Mouse (Mus musculus) C2C12 (cell line): ENCODE measurements around the gene Dap3. TPM values are rescaled to one million over a fixed set of nuclear protein-coding genes. Genes with fewer than 3 reads are reported as not detected.
"Not testable (repeated sequence)": the region's sequence is repeated elsewhere in the genome, so short reads cannot be mapped to it uniquely, and the experiment has no call there.

Experiments
- H3K27me3 ChIP-seq: one replicate; pipeline ENCODE4 v1.6.1; 2011; ENCODE audit not compliant: control insufficient read depth, insufficient read depth, insufficient read length
- H3K36me3 ChIP-seq: one replicate; pipeline ENCODE4 v1.6.1; 2011; ENCODE audit not compliant: control insufficient read depth, insufficient read depth
- H3K4me3 ChIP-seq: one replicate; pipeline ENCODE4 v1.5.1; 2011; ENCODE audit warnings: mild to moderate bottlenecking, control low read depth; ENCODE audit not compliant: poor library complexity, insufficient read depth, severe bottlenecking
- H3K79me2 ChIP-seq: one replicate; pipeline ENCODE4 v1.6.1; 2011; ENCODE audit not compliant: control insufficient read depth, insufficient read depth
- H3K79me3 ChIP-seq: one replicate; pipeline ENCODE4 v1.6.1; 2011; ENCODE audit warnings: low read depth, control low read depth
- H3ac ChIP-seq: one replicate; pipeline ENCODE3; 2011; ENCODE audit warnings: low read depth; ENCODE audit not compliant: control insufficient read depth, insufficient read length
- CEBPB ChIP-seq: IDR thresholded peaks from one replicate; pipeline ENCODE4 v1.6.1; 2011; ENCODE audit warnings: low read depth, mild to moderate bottlenecking, control low read depth, moderate library complexity
- CTCF ChIP-seq: IDR thresholded peaks from one replicate; pipeline ENCODE4 v1.5.1; 2011; ENCODE audit not compliant: control insufficient read depth, insufficient read depth, insufficient read length
- FOSL1 ChIP-seq: IDR thresholded peaks from one replicate; pipeline ENCODE4 v1.8.0; 2011; ENCODE audit warnings: mild to moderate bottlenecking, low read length; ENCODE audit not compliant: poor library complexity, insufficient read depth, severe bottlenecking
- MAX ChIP-seq: IDR thresholded peaks from one replicate; pipeline ENCODE4 v1.6.1; 2011; ENCODE audit warnings: mild to moderate bottlenecking, control low read depth
- MYOD1 ChIP-seq: IDR thresholded peaks from one replicate; pipeline ENCODE4 v1.6.1; 2011; ENCODE audit warnings: low read depth; ENCODE audit not compliant: control insufficient read depth, insufficient read length
- MYOG ChIP-seq: IDR thresholded peaks from one replicate; pipeline ENCODE4 v1.6.1; 2011; ENCODE audit not compliant: control insufficient read depth, insufficient read length; ENCODE audit errors: extremely low read depth
- USF1 ChIP-seq: IDR thresholded peaks from one replicate; pipeline ENCODE4 v1.6.1; 2011; ENCODE audit warnings: low read depth, mild to moderate bottlenecking, control low read depth, moderate library complexity
- long read RNA-seq, 2 experiments: library from polyadenylated mRNA; unstranded; transcript quantifications; one replicate each; pipeline ENCODE4 v2.0.0; 2019 to 2020
- polyA plus RNA-seq: library from polyadenylated mRNA; unstranded; fragments of >200 nt; fragmentation: generic; extraction: Trizol; gene quantifications from one replicate; pipeline ENCODE4 v1.2.1, GENCODE M21; 2012; ENCODE audit warnings: missing spikeins

Dap3 gene
- 123 TPM for polyA plus RNA-seq
- long read RNA-seq, experiment 1, full-length matches to known transcripts = 56 of 89 reads
- long read RNA-seq, experiment 1, partial matches to known transcripts = 14 of 89 reads
- long read RNA-seq, experiment 1, other reads (novel, unspliced or antisense) = 19 of 89 reads
- long read RNA-seq, experiment 2, full-length matches to known transcripts = 213 of 277 reads
- long read RNA-seq, experiment 2, partial matches to known transcripts = 3 of 277 reads
- long read RNA-seq, experiment 2, other reads (novel, unspliced or antisense) = 61 of 277 reads

DNA sequence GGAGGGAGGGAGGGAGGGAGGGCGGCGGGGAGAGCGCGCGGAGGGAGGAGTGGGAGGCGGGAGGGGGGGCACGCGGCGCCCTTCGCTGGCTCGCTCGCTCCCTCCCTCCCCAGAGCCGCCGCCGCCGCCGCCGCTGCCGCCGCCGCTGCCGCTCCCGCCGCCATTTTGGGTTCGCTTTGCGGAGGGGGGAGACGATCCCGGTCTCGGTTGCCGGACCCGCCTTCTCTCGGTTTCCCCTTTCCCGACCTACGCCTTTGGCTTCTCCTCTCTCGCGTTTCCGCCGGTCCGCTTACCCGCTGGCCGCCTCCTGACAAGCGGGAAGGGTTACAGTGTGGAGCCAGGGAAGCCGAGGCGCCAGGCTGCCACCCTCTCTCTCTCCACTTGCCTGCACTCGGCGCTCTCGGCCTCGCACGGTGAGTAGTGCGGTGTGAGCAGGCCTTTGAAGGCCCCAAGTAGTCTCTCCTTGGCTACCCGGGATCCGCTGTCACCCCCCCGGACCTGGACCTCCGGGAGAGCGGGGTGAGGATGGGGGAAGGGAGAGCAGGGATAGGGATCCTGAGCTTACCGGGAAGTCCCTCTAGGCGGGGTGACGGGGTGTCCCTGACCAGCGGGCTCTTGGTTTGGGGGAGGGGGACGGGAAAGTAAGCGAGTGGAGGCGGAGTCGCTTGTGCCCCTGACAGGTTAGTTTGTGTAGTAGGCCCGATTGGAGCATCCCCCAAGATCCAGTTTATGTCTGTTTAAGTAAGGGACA, at the start of gene Dap3, which contains the start of gene Ash1l:
Gene Dap3, minus strand, starts transcription at position 606 of the 751 bp plus-strand sequence.
Gene Ash1l, plus strand, starts transcription at position 47 of the 751 bp plus-strand sequence.
- Histone ChIP-seq H3ac (peak within 1 kb of the TSS; percentile 94), H3K27me3 (no peaks in the 10 kb centered on the region), H3K79me2 (peaks cover 92% of the 10 kb centered on the region), H3K4me3 (peak within 1 kb of the TSS; percentile 81), H3K36me3 (no peaks in the 10 kb centered on the region), H3K79me3 (peaks cover 82% of the 10 kb centered on the region)
- TF ChIP-seq MYOD1 (no peak), MAX (no peak), USF1 (no peak), CTCF (no peak), CEBPB (no peak), FOSL1 (no peak), MYOG (no peak)

DNA sequence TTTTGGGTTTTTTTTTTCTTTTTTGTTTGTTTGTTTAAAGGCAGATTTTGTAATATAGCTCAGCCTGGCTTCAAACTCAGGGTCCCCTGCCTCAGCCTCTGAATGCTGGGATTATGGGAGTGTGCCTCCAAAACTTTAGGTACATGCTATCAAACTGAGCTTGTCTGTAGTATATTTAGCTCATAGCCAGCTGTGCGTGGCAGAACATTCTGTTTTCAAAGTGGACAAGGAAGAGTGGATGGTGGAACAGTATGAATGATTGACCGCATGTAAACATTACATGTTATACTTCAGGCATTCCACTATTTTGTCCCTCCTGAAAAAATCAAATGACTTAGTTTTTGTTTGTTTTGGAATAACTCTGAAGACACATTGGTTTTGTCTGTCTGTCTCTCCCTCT, 41.8 kb upstream of the Dap3 start:
- Histone ChIP-seq H3K79me2 (peaks cover 32% of the 10 kb centered on the region), H3K27me3 (no peaks in the 10 kb centered on the region), H3K4me3 (no peak overlapping the region), H3K79me3 (peaks cover 12% of the 10 kb centered on the region), H3ac (no peak overlapping the region), H3K36me3 (peaks cover 27% of the 10 kb centered on the region)
- no peak for TF ChIP-seq CTCF
- TF ChIP-seq USF1 = no peak
- no peak for TF ChIP-seq FOSL1
- TF ChIP-seq CEBPB = no peak
- TF ChIP-seq MAX = no peak
- no peak for TF ChIP-seq MYOD1
- TF ChIP-seq MYOG = no peak

DNA sequence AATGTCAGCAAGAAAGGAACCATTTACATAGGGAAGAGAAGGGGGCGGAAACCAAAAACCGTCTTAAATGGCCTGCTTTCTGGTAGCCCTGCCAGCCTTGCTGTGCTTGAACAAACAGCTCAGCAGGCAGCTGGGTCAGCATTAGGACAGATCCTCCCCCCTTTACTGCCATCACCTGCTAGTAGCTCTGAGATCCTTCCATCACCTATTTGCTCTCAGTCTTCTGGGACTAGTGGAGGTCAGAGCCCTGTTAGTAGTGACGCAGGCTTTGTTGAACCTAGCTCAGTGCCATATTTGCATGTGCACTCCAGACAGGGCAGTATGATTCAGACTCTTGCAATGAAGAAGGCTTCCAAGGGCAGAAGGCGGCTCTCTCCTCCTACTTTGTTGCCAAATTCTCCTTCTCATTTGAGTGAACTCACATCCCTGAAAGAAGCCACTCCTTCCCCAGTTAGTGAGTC, 33.0 kb upstream of the Dap3 start:
- Histone ChIP-seq H3K36me3 (peaks cover 61% of the 10 kb centered on the region), H3ac (no peak overlapping the region), H3K4me3 (no peak overlapping the region), H3K79me3 (peaks cover 21% of the 10 kb centered on the region), H3K27me3 (no peaks in the 10 kb centered on the region), H3K79me2 (peaks cover 42% of the 10 kb centered on the region)
- TF ChIP-seq CTCF (no peak), MYOD1 (no peak), CEBPB (no peak), FOSL1 (no peak)

DNA sequence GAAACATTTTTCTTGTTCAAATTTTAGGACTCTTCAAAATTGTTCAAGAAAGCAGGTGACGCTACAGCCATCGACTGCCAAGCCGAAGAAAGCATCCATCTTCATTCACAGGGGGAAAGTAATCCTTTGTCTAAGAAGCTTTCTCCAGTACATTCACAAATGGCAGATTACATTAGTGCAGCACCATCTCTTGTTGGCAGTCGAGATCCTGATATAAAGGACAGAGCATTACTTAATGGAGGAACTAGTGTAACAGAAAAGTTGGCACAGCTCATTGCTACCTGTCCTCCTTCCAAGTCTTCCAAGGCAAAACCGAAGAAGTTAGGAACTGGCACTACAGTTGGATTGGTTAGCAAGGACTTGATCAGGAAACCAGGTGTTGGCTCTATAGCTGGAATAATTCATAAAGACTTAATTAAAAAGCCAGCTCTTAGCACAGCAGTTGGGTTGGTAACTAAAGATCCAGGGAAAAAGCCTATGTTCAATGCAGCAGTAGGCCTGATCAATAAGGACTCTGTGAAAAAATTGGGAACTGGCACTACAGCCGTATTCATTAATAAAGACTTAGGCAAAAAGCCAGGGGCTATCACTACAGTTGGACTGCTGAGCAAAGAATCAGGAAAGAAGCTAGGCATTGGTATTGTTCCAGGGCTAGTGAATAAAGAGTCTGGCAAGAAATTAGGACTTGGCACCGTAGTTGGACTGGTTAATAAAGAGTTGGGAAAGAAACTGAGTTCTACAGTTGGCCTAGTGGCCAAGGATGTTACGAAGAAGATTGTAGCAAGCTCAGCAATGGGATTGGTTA, 30.4 kb upstream of the Dap3 start:
- peaks cover 63% of the 10 kb centered on the region for H3K79me2 ChIP-seq
- TF ChIP-seq USF1 (no peak), MAX (no peak)
- no peak overlapping the region for H3K4me3 ChIP-seq
- no peak overlapping the region for H3ac ChIP-seq
- H3K79me3 ChIP-seq = peaks cover 41% of the 10 kb centered on the region
- no peaks in the 10 kb centered on the region for H3K27me3 ChIP-seq
- H3K36me3 ChIP-seq = peaks cover 60% of the 10 kb centered on the region

DNA sequence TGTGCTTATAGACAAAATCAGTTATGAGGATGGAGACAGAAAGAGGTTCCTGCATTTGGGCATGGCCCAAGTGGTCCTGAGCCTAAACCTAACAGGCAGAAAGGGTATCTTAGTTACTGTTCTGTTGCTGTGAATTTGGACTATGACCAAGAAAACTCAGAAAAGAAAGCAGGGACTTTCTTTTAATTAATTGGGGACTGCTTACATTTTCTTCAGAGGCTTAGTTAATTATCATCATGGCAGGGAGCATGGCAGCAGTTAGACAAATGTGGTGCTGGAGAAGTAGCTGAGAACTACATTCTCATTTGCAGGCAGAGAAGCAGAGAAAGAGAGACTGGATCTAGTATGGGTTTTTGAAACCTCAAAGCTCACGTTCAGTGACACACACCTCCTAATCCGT, 24.0 kb upstream of the Dap3 start:
- H3K79me3 ChIP-seq = peaks cover 85% of the 10 kb centered on the region
- peaks cover 100% of the 10 kb centered on the region for H3K79me2 ChIP-seq
- no peak overlapping the region for H3ac ChIP-seq
- no peaks in the 10 kb centered on the region for H3K27me3 ChIP-seq
- H3K36me3 ChIP-seq = peaks cover 30% of the 10 kb centered on the region
- H3K4me3 ChIP-seq = no peak overlapping the region
- TF ChIP-seq MYOD1 (no peak), CEBPB (no peak), MYOG (no peak), FOSL1 (no peak), USF1 (no peak), CTCF (no peak), MAX (no peak)

DNA sequence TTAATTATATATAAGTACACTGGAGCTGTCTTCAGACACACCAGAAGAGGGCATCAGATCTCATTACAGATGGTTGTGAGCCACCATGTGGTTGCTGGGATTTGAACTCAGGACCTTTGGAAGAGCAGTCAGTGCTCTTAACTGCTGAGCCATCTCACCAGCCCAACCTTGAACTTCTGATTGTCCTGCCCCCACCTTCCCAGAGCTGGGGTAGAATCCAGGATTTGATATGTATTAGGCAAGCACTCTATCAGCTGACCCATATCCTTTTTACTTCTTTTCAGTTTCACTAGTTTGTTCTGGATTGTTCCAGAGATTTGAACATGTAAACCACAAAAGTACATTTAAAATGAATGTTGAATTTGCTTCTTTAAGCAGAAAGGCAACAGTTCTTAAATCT, 12.2 kb upstream of the Dap3 start:
- H3K4me3 ChIP-seq, H3K27me3 ChIP-seq, H3ac ChIP-seq: not testable (repeated sequence)
- Histone ChIP-seq H3K79me2 (peaks cover 100% of the 10 kb centered on the region), H3K36me3 (peaks cover 25% of the 10 kb centered on the region), H3K79me3 (peaks cover 85% of the 10 kb centered on the region)
